Mouse (Mus musculus) cerebellum, adult 2 months (tissue): Measurements from ENCODE around the gene Ebf1.

Source experiments
- CTCF ChIP-seq: fragments of 200-500 bp; IDR thresholded peaks from 2 replicates; pipeline ENCODE4 v1.5.1; 2011; ENCODE audit warnings: low read depth, mild to moderate bottlenecking, control low read depth, low read length, moderate library complexity, borderline replicate concordance; ENCODE audit not compliant: insufficient read depth
- POLR2A ChIP-seq: fragments of 200-500 bp; IDR thresholded peaks from 2 replicates; pipeline ENCODE4 v1.6.1; 2011; ENCODE audit warnings: low read length, control low read depth, borderline replicate concordance; ENCODE audit not compliant: insufficient read depth

- TF ChIP-seq CTCF (no peak), POLR2A (no peak)
Observed at GRCm38 (mm10) chr11:44775549-44775948, 158.4 kb downstream of the Ebf1 start.
